Mouse (Mus musculus) adrenal gland, postnatal 4 days (tissue): Measurements from ENCODE around the gene Fst. TPM values are rescaled to one million over a fixed set of nuclear protein-coding genes. Genes with fewer than 3 reads are reported as not detected.

Experiments
- DNase-seq, 2 experiments: peaks; one replicate each; pipeline ENCODE4 v3.0.0; 2021 to 2022; ENCODE audit warnings: low spot score in 2 of 2, mixed read lengths in 2 of 2
- total RNA-seq, 2 experiments: library from RNA; stranded (reverse); gene quantifications; 2 replicates each; pipeline ENCODE4 v1.2.3; 2021

Fst gene
- total RNA-seq, 2 experiments from 2014 or later, result 17.6 to 23.0 TPM

GRCm38 (mm10) chr13:114420235-114420634 lies 38.5 kb downstream of the Fst start:
- no peak for DNase-seq

- no peak for DNase-seq
Measured at GRCm38 (mm10) chr13:114419364-114419763, 39.4 kb downstream of the Fst start.

- DNase-seq, result no peak
Measured at GRCm38 (mm10) chr13:114412326-114412725, 46.4 kb downstream of the Fst start.

- no peak for DNase-seq
Measured at GRCm38 (mm10) chr13:114406866-114407265, 51.9 kb downstream of the Fst start.

- no peak for DNase-seq
Measured at GRCm38 (mm10) chr13:114406424-114406823, 52.3 kb downstream of the Fst start.

- DNase-seq, result no peak
Measured at GRCm38 (mm10) chr13:114405100-114405715, 53.5 kb downstream of the Fst start.

Other genes starting within 250 kb of the Fst start
- 100 to 1,000 TPM; 200 to 213 TPM for gene Ndufs4, start 70.7 kb downstream of the Fst start, total RNA-seq